Mouse (Mus musculus) kidney, postnatal 4 days (tissue): Measurements from ENCODE around the gene Inha.

Experiments
- DNase-seq, 2 experiments: peaks; one replicate each; pipeline ENCODE4 v3.0.0; 2021; ENCODE audit warnings: mixed read lengths in 2 of 2

Gene Inha

DNA sequence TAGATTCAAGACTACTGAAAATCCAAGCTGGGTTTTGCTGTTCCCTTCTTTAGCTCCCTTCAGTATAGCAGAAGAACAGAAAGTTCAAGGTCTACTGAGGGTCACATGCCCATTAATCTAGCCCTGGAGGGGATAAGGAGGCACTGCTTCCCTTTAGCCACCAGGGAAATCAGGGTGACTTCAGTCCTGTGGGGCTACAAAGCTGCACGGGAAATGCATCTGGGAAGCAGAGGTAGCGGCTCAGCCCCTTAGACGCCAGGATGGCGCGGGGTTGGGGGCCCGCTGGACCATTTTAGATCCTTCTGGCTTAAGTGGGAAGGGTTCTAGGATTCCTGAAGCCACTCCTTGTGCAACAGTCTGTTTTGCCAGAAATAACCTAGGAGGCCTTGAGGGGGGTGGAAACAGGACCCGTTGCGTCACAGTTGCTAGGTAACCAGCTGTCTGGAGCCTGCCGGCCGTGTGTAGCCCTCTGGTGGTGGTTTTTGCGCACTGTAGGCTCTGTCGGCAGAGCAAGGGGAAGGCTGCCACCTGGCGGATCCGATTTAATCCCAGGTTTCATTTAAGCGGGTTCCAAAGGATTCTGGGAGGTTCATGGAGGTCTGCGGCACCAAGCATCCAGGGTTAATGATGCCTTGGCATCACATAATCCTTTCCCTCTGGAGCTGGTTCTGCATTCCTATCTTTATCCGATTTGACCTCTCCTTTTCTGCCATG, 52.5 kb downstream of the Inha start:
- DNase-seq = peak; percentile 96
